Mouse (Mus musculus) stomach, embryonic 14.5 days (tissue): ENCODE measurements at regions not wholly inside any gene's neighbourhood (a gene's known extent, or its start where the extent isn't known, plus 50 kb on each side); places are given as distances from the start of the nearest gene placed in this dataset.

Experiments
- ATAC-seq: fragments of 200-750 bp; cut with Nextera tagmentation; 2 replicates; pipeline ENCODE4 v1.8.0; 2017; ENCODE audit warnings: low read depth, moderate TSS enrichment; ENCODE audit not compliant: insufficient number of reproducible peaks, insufficient read depth, low FRiP score
- H3K27ac ChIP-seq: fragments of 300-500 bp; sonication (generic); 2 replicates; pipeline ENCODE4 v1.5.1; 2014; ENCODE audit warnings: mild to moderate bottlenecking, low read length, moderate library complexity, mixed read lengths
- H3K27me3 ChIP-seq: fragments of 300-500 bp; sonication (generic); 2 replicates; pipeline ENCODE4 v1.6.1; 2014; ENCODE audit warnings: low read length, control low read depth, mixed read lengths; ENCODE audit not compliant: control insufficient read depth, insufficient read depth
- H3K36me3 ChIP-seq: fragments of 300-500 bp; sonication (generic); 2 replicates; pipeline ENCODE4 v1.6.1; 2014; ENCODE audit warnings: mild to moderate bottlenecking, control low read depth, low read length, moderate library complexity, mixed read lengths; ENCODE audit not compliant: control insufficient read depth, insufficient read depth
- H3K4me1 ChIP-seq: fragments of 300-500 bp; sonication (generic); 2 replicates; pipeline ENCODE4 v1.6.1; 2014; ENCODE audit warnings: low read length, control low read depth, mixed read lengths; ENCODE audit not compliant: control insufficient read depth, insufficient read depth
- H3K4me2 ChIP-seq: fragments of 300-500 bp; sonication (generic); replicated peaks from 2 replicates; pipeline ENCODE4 v1.6.1; 2014; ENCODE audit warnings: low read depth, low read length, control low read depth
- H3K4me3 ChIP-seq: fragments of 300-500 bp; sonication (generic); 2 replicates; pipeline ENCODE4 v1.5.1; 2014; ENCODE audit warnings: low read depth, low read length, control low read depth
- H3K9ac ChIP-seq: fragments of 300-500 bp; sonication (generic); replicated peaks from 2 replicates; pipeline ENCODE4 v1.6.1; 2014; ENCODE audit warnings: low read depth, mild to moderate bottlenecking, control low read depth, low read length, moderate library complexity, mixed read lengths
- H3K9me3 ChIP-seq: fragments of 300-500 bp; sonication (generic); 2 replicates; pipeline ENCODE4 v1.6.1; 2016; ENCODE audit warnings: low read depth, low read length, control low read depth; ENCODE audit not compliant: control insufficient read depth
- WGBS: fragments of 180-500 bp; shearing (Covaris S2); extraction: QIAGEN DNeasy Blood & Tissue Kit; methylation state at CpG from one replicate; pipeline ENCODE4 v1.1.7; 2014; 5-methylcytosine and 5-hydroxymethylcytosine counted together

DNA sequence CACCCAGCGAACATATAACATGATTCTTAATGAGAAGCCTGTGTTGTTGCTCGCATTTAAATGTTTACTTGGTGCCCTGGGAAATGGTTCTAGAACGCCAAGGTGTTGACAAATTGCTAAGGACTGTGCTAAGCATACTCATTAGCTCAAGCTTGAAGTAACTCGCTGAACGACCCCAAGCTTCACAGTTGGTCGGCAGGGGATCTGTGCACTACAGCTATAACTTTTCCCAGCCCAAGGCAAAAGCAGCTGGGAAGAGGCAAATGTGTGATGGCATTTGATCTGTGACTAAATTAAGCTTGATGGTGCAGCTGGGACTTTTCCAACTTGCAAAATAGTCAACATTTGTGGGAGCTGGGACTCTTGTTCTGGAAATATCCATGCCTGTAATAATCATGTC lies 268.6 kb downstream of the Car8 start:
- no peak overlapping the region for H3K9ac ChIP-seq
- H3K27ac ChIP-seq = no peak overlapping the region
- no peaks in the 10 kb centered on the region for H3K36me3 ChIP-seq
- ATAC-seq = no peak
- no peaks in the 10 kb centered on the region for H3K9me3 ChIP-seq
- H3K27me3 ChIP-seq = no peaks in the 10 kb centered on the region
- no peak overlapping the region for H3K4me3 ChIP-seq
- H3K4me2 ChIP-seq = no peak overlapping the region
- no peaks in the 10 kb centered on the region for H3K4me1 ChIP-seq
- 46% methylated on average over 6 of the region's 6 CpGs for WGBS

DNA sequence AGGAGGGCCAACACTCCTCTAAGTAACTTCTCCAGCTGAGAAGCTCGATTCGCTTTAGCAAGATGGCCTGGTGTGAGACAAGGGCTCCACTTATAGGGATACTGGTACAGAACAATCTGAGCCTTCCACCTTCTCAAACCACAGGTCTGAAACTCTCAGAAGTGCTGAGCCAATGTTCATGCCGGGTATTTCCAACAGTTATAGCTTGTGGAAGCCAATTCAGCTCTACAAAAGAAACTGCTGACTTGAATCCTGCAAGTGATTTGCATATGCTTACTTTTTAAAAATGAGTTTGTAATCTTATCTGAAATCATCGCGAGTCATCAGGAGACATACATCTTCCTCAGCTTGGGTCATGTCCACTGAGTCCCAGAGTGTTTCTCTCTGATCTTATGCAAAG lies 273.2 kb downstream of the Car8 start:
- no peak for ATAC-seq
- Histone ChIP-seq H3K27me3 (no peaks in the 10 kb centered on the region), H3K36me3 (no peaks in the 10 kb centered on the region), H3K9ac (no peak overlapping the region), H3K9me3 (no peaks in the 10 kb centered on the region), H3K4me1 (no peaks in the 10 kb centered on the region), H3K27ac (no peak overlapping the region), H3K4me2 (no peak overlapping the region), H3K4me3 (no peak overlapping the region)
- WGBS = 89% methylated on average over 5 of the region's 5 CpGs

DNA sequence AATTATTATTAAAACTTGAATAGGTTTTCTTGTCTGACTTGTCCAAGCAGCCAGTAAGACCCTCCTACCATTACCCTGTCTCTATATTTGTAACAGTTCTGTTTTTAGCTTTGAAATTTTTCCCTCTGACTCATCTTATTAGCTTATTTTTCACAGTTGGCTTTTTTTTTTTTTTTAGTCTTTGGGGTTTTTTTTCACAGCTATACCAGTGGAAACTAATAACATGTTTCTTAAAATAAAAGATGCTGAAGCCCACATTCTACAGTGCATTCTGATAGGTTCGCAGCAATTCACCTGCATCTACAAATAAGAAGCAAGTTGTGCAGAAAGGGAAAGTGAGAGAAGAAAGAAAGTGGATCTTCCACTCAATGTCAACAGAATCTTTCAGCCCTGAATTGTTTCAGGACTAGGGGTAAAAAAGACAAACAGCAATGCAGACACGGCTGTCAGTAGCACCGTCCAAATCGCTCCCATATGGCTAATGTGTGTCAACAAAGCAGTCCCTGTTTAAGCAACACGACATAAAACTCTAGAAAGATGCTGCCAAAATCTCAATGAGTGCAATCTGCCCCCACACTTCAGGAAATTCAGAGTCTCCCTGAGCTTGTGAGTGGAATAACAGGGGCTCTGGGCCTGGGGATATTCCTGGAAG lies 277.2 kb downstream of the Car8 start:
- H3K36me3 ChIP-seq = no peaks in the 10 kb centered on the region
- no peak overlapping the region for H3K4me2 ChIP-seq
- H3K4me3 ChIP-seq = no peak overlapping the region
- no peak overlapping the region for H3K27ac ChIP-seq
- H3K9me3 ChIP-seq = no peaks in the 10 kb centered on the region
- H3K27me3 ChIP-seq = no peaks in the 10 kb centered on the region
- no peak overlapping the region for H3K9ac ChIP-seq
- no peaks in the 10 kb centered on the region for H3K4me1 ChIP-seq
- ATAC-seq = no peak
- WGBS = 54% methylated on average over 5 of the region's 5 CpGs

DNA sequence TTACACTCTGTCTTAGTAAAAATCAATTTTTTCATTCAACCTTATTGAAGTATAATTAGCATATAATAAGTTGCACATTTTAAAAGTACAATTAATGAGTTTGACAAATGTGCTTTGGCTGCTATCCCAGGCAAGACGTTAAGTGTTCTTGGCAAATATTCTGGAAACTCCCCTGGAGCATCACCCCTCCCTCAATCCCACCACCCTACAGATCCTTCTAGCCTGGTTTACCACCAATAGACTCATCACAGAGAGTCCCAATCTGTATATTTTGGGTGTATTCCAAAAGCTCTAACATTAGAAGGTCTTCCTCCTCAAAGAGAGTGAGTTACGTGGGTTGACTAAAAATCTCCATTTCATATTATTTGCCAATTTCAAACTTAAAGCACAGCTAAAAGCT lies 278.5 kb downstream of the Car8 start:
- WGBS = 52% methylated on average over 2 of the region's 2 CpGs
- Histone ChIP-seq H3K9ac (no peak overlapping the region), H3K27ac (no peak overlapping the region), H3K27me3 (no peaks in the 10 kb centered on the region), H3K36me3 (no peaks in the 10 kb centered on the region), H3K9me3 (no peaks in the 10 kb centered on the region), H3K4me3 (no peak overlapping the region), H3K4me1 (no peaks in the 10 kb centered on the region), H3K4me2 (no peak overlapping the region)
- no peak for ATAC-seq

DNA sequence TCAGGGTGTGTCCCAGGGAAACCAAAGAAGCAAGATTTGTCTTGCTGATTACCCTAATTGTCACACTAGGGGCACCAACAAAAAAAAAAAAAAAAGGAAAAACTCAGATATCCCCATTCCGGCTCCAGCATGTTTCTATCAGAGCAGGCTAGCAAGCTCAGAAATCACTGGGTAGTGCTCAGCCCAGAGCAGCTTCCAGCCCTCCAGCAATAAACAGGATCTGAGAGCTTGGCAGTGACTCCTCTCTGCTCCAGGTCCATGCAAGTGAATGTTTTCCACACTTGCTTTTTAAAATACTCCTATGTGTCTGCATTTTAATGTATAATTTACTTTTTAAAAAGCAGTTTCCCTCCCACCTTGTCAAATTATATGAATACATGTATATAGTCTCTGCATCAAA lies 290.8 kb downstream of the Car8 start:
- H3K9me3 ChIP-seq = no peaks in the 10 kb centered on the region
- no peak overlapping the region for H3K27ac ChIP-seq
- H3K27me3 ChIP-seq = no peaks in the 10 kb centered on the region
- no peak overlapping the region for H3K9ac ChIP-seq
- H3K4me1 ChIP-seq = no peaks in the 10 kb centered on the region
- 74% methylated on average over 1 of the region's 1 CpGs for WGBS
- no peak overlapping the region for H3K4me3 ChIP-seq
- ATAC-seq = no peak
- no peaks in the 10 kb centered on the region for H3K36me3 ChIP-seq
- H3K4me2 ChIP-seq = no peak overlapping the region

DNA sequence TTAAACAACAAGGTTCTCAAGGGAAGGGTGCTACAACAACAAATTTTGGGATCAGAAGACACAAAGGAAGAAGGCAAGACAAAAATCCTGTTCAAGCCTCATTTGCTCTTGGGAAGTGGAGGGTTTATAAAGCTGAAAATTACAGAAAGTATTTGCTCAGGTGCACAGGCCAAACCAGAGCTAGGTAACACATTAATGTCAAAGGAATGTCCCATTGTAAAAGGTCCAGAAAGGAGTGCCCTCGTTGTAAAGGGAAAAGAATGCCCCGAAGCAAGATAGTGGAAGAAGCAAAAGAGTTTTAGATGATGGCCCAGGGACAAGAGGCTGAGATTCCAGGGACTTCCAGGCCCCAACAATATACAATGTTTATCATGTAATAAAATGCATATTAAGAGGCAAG lies 317.3 kb downstream of the Car8 start:
- H3K4me3 ChIP-seq = no peak overlapping the region
- H3K36me3 ChIP-seq = no peaks in the 10 kb centered on the region
- 55% methylated on average over 2 of the region's 2 CpGs for WGBS
- H3K27me3 ChIP-seq = no peaks in the 10 kb centered on the region
- no peak overlapping the region for H3K9ac ChIP-seq
- H3K4me1 ChIP-seq = no peaks in the 10 kb centered on the region
- ATAC-seq = no peak
- no peak overlapping the region for H3K27ac ChIP-seq
- H3K4me2 ChIP-seq = no peak overlapping the region
- no peaks in the 10 kb centered on the region for H3K9me3 ChIP-seq

DNA sequence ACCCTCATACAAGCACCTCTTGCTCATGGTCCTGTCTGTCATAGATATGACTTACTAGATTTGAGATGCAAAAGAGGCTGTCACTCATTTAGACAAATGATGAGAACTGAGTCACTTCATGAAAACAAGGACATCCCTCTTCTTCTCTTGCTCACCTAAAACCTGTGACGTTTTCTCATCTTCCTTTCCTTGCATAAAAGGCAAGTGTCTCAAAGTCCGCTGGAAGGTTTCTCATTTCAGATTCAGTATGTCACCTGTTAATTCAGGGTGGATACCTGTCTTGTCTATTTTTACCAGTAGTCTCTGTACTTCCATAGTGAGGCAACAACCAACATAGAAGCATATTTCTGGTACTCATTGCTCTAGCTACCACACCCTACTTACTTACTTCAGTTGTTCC lies 325.6 kb downstream of the Car8 start:
- no peak overlapping the region for H3K4me3 ChIP-seq
- ATAC-seq = no peak
- no peaks in the 10 kb centered on the region for H3K9me3 ChIP-seq
- no peaks in the 10 kb centered on the region for H3K27me3 ChIP-seq
- WGBS = 91% methylated on average over 2 of the region's 2 CpGs
- H3K4me1 ChIP-seq = no peaks in the 10 kb centered on the region
- no peak overlapping the region for H3K27ac ChIP-seq
- H3K4me2 ChIP-seq = no peak overlapping the region
- H3K36me3 ChIP-seq = no peaks in the 10 kb centered on the region
- no peak overlapping the region for H3K9ac ChIP-seq

DNA sequence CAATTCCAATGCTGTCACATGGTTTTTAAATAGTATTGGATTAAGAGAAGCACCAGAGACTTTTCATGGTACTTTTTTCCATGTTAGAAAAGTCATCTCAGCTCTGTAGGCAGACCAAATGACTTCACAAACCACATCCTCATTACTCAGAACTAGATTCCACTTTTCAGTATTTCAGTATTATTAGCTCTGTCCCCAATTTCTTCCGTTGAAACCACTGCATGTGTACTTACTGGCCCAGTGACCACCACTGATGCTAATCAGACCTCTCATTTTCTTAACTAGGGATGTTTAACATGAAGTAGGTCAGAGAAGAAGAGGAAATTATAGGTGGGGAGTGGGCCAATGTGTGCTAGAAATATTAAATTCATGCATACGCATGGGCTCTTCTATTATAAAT lies 326.2 kb downstream of the Car8 start:
- WGBS = 84% methylated on average over 2 of the region's 2 CpGs
- no peak overlapping the region for H3K4me3 ChIP-seq
- no peaks in the 10 kb centered on the region for H3K4me1 ChIP-seq

DNA sequence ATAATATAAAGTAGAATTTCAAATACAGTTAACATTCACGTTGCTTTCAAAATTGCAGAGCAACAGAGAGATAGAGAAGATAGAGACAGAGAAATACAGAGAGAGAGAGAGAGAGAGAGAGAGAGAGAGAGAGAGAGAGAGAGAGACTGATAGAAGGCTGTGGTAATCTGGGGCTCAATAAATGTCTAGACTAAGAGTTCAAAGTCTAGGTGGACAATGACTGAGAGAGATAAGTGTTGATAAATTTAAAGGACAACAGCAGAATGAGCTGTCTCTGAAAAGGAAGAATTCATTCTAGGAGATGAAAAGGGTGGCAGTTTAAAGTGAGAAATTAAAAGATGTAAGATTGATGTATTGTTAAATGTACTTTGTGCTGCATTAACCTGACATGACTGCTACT lies 335.7 kb downstream of the Car8 start:
- Histone ChIP-seq H3K9ac (no peak overlapping the region), H3K27ac (no peak overlapping the region), H3K4me3 (no peak overlapping the region), H3K9me3 (no peaks in the 10 kb centered on the region), H3K4me1 (no peaks in the 10 kb centered on the region), H3K4me2 (no peak overlapping the region), H3K27me3 (no peaks in the 10 kb centered on the region), H3K36me3 (no peaks in the 10 kb centered on the region)
- WGBS = 51% methylated on average over 1 of the region's 1 CpGs
- ATAC-seq = no peak

More for the DNA sequence above, 326.2 kb downstream of the Car8 start:
- Histone ChIP-seq H3K9ac (no peak overlapping the region), H3K4me2 (no peak overlapping the region), H3K36me3 (no peaks in the 10 kb centered on the region), H3K9me3 (no peaks in the 10 kb centered on the region), H3K27ac (no peak overlapping the region), H3K27me3 (no peaks in the 10 kb centered on the region)
- ATAC-seq = no peak
